Mouse (Mus musculus): ENCODE measurements around the gene Fxyd5.

DNA sequence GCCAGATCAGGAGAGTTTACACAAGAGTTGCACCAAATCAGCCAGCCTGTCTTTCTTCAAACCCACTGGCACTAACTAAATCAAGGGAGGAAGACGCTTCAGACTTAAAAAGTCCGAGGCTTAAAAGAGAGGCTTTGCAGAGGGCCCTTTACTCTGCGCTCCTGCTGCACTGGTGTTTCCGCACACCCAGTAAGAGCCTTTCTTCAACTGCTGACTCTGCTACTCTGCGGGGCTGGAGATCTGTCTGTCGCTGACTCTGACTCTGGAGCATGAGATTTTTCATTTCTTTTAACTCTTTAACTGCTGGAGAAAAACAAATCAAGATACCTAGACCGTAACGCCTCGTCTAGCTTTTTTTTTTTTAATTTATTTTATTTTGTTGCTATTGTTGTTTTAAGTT, 41.9 kb upstream of the Fxyd5 start:
- no peak for TF ChIP-seq CTCF (IDR thresholded peaks at IDR 0.05; ENCODE audit: low read depth, low read length)
- no peak for TF ChIP-seq POLR2A (IDR thresholded peaks at IDR 0.05; ENCODE audit: extremely low read depth, insufficient read depth, low read length)

All from liver, adult 2 months (tissue).